Mouse (Mus musculus) fat pad, adult 2 months (tissue): ENCODE measurements at regions not wholly inside any gene's neighbourhood (a gene's known extent, or its start where the extent isn't known, plus 50 kb on each side); places are given as distances from the start of the nearest gene placed in this dataset.

Experiments used
- DNase-seq: peaks from one replicate; pipeline ENCODE4 v3.0.0-alpha.2; 2011; ENCODE audit warnings: low read depth, low spot score; ENCODE audit errors: extremely low read depth

DNA sequence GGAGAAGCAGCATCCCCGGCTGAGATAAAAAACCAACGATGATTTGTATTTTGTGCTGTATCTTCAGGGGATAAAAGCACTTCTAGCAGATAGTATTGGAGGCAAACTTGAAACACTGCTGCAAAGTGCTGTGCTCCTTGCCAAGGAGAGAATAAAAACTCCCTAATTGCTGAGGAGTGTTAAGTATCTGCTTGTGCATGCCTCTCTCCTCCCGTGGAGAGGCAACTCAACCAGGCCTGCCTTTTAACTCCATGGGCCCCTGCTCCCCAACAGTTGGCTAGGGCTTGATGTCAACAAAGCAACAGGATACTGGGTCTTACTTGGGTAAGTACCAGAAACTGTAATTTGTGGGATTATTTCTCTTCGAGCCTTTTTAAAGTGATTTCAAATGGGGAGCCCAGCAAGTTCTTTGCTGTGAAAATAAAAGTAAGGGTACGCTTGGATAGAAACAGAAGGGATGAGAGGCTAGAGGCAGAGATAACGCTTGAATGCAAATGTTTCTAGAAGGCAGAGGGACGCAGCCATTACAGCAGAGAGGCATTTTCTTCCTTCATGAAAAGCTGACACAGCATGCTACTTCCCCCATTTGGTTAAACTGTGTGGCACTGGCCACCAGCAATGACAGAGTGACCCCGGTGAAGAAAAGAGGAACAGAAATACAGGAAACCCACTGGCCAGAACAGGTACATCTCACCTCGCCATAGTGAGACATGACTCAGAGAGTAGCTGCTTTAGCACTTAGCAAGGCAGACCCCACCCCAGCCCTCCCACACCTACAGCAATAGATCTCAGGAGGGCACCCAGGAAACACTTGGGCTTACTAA is 369.0 kb upstream of the Spred2 start:
- no peak for DNase-seq

DNA sequence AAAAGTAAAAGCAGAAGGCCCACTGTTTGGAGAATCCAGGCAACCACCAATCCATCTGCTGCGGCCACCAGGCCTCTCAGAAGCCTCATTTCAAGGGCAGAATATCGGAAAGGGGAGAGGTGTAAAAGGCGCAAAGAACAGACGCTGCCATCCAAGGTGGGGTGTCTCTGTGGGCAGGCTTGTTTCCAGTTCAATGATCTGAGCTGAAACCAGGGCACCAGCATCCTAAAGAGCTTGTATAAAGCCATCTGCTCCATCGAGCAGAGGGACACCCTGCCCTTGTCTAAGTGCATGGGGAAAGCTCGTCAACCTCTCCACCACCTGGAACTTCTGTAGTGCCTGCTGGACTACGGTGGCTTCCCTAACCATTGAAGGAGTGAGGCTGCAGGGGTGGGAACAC is 363.7 kb upstream of the Spred2 start:
- DNase-seq, result no peak

DNA sequence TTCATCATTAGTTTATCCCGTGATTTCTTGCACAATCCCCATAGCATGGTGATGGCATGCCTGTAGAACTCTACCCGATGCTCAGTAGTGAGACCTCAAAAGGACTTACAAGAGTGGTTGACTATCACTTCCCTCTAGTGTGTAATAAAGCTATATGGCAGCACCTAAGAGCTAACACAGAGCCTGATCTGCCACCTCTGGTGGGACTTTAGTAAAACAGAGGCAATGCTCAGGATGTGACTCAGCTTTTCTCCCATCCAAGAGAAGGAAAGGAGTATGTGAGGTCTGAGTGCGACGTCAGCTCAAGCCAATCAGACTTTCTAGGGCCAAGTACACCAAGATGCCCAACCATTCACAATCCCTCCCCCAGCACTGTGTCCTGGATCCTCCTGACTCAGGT is 361.5 kb upstream of the Spred2 start:
- DNase-seq, result no peak

DNA sequence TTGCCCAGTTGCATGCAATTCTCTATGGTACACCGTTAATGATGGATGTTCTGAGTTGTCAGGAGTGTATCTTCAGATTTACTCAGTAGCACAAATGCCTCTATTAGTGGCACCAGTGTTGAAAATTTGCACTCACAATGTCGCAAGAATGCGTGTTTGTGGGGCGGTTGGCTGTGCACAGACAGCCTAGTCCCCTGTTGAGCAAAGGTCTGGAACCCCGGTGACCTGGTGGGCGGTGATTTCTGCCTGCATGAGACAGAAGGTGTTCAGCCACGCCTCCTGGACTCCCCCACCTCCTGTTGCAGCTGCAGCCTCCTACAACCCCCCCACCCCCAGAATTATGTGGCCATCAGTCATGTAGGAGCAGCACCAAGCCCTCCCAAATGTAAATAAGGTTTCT is 338.9 kb upstream of the Spred2 start:
- DNase-seq, result no peak

DNA sequence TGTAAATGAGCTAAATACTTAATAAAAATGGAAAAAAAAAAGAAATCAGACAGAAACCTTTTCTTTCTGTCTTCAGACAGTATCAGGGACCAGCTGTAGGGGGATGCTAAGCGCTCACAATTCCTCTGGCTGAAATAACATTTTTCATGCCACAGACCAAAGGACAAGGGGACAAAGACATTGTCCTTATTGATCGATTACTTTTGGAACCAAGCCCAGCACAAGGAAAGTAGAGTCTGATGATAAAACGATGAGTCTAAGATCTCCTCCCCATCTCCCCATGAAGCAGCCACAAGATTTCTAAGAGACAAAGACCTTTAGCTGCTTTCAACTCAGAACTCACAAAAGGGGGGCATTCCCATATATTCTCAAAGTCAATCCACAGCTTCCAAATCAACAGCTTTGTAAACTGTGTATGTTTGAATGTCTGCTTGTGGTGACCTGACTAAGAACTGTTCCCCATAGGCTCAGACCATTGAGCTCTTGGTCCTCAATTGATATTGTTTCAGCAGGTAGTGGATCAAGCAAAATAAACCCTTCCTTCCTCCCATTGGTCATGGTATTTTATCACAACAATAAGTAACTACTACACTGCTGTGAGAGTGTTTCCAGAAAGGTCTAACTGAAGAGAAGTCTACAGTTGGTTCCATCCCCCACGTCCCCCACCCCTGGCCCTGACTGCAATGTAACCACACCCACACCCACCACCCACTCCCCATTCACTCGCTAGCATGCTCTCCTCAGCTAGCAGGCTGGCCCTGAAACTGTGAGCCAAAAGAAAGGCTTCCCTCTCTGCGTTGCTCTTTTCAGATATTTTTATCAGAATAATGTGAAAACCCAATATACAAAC is 331.4 kb upstream of the Spred2 start:
- DNase-seq, result no peak

DNA sequence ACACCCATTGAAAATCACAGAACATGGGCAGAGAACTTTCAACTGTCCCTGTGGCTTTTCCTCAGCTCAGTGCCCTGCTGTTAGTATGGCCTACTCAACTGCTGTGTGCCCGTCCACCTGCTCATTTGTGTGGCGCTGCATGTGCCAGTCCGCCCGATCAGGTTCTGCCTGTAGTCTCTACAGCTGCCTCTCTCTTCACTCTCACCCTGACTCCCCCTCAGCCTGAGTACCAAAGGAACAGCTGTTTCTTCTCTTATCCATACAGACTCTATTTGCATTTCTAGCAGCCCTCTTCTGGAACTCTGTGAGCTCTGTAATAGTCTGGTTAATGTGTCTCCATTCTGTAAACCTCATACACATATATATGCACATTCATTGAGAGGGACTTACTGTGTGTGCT is 329.1 kb upstream of the Spred2 start:
- DNase-seq, result no peak

DNA sequence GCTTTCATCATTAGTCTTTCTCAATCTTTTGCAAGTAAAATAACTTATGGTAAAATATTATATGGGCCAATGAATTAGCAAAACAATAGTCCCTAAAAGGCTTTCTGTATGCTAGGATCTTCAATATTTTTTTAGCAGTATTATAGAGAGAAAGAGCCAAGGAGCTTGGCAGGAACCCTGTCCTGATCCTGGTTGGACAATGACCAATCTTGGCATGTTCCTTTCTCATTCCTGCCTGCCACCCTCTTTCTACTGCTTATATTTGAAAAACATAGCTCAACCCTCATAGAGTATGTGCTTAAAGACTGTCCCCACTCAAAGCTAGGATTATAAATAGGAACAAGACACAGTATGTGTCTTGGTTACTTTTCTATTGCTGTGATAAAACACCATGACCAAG is 327.8 kb upstream of the Spred2 start:
- no peak for DNase-seq

DNA sequence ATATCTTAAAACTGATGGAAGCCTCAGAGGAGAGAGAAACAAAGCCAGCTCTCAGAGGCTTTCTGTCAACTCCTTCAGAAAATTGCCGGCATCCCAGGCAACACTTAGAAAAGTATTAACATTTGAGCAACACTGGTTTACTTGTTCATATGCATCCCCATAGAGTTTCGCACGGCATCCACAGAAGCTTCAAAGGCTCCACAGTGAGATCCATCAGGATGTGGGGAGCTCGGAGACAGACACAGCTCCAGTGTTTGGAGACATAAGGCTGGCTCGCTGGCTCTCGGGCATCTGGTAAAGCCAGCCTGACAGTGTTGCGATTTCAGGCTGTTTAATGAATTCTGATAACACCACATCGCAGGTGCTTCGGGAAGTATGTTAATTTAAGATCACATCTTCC is 324.7 kb upstream of the Spred2 start:
- DNase-seq, result no peak

DNA sequence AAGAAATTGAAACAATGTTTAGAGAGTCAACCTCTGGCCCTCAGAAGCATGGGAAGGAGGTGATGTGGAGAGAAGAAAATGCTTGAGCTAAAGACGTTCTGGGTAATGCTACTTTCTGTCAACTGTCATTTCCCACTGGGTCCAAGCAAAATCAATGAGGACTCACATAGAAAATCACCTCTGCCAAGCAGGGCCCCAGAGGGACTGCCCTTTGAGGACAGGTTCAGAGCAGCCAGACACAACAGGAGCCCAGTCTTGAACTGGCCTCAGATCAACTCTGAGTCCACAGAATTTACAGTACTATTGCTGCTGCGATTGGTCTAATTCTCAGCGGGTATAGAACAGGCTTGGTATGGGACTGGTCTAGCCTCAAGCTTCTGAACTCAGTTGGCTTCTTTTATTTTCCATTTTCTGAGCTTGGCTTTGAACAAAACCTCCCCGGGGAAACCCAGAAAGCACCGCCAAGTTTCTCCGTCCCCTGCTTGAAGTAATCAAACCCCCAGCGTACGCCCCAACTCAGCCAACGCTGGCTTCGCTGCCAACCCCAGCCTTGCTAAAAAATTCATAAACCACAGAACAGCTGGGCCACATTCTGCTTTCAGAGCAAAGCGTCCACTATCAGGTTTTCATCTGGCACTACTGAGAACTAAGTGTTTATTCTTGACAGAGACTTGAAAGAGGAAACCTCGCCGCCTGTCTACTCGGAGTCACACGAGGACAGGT is 322.8 kb upstream of the Spred2 start:
- DNase-seq, result no peak

DNA sequence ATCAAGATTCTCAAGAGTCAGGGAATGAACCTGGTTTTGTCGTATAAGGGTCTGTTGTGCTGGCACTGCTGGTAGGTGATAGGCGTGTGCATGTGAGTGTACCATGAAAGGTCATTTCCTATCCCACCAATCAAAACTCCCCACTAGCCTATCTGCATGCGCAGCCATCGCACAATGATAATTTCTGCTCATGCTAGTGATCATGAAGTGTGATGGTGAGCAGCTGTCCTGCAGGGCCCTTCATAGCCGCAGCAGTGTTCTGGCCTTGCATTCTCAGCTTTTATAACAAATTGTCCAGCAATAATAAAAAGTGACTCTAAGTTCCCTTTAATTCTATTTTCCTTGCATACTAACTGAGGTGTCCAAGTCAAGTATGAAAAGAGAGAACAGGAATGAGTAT is 321.7 kb upstream of the Spred2 start:
- no peak for DNase-seq

DNA sequence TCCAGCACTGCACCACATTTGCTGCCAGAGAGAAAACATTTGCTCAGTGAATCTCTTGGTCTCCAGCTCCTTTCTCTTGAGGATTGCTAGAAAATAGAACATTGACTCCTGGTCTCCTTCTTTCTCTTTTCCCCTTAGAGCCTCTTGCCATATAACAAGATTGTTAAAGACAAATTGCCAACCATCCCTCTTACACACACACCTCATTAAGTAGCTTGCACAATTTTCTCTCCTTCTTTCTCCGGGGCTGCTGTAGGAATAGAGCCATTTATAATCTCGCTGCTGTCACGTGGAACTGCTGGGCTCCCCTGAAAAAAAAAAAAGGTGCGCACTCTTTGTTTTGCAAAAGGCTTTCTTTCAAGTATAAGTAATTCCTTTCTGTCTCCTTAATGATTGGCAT is 318.6 kb upstream of the Spred2 start:
- no peak for DNase-seq

DNA sequence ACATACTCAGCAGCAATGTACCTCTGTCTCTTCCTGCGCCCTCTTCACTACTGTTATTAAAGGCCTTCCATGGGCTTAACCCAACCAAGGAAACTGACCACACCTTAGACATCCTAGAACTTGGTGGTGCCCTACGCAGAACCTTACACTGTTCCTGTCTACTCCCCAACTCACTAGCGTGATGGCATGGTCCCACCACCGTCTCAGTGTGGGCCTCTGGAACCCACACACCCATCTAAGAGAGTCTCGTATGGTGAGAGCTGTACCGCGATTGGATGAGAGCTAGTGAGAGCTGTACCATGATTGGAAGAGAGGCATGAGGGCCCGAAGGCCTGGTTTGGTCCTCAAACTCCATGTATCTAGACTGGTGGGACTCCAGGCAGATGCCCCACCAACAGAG is 317.2 kb upstream of the Spred2 start:
- DNase-seq, result no peak

DNA sequence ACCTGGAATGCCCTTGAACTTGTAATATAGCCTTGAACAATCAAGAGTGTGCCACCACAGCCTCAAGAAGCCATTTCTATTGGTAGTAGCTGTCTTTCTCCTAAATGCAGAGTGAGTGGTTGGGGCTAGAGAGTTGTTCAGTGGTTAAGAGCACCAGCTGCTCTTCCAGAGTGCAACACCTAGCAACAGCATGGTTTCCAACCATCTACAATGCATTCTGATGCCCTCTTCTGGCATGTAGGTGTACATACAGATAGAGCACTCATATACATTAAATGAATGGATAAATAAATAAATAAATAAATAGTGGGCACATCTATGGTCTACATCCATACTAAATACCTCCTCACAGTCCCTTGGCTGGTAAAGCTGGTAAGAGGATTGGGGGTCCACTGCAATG is 316.2 kb upstream of the Spred2 start:
- DNase-seq, result no peak

DNA sequence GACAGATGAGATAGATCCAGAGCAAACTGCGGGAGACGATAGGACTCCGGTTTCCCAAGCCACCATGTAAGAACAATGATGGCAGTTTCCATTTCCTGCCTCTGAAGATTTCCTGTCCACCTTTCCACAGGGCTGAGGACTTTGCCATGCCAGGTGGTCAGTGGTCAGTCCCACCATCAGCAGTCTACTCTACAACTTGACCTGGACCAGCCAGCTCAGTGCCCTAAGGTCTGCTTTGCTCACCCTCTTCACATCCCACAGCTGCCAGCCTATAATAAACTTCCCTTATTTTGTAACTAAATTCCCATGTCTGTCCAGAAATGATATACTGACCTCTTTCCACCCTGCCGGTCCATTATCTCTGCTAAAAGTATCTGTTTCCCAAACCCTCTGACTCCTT is 315.7 kb upstream of the Spred2 start:
- no peak for DNase-seq

DNA sequence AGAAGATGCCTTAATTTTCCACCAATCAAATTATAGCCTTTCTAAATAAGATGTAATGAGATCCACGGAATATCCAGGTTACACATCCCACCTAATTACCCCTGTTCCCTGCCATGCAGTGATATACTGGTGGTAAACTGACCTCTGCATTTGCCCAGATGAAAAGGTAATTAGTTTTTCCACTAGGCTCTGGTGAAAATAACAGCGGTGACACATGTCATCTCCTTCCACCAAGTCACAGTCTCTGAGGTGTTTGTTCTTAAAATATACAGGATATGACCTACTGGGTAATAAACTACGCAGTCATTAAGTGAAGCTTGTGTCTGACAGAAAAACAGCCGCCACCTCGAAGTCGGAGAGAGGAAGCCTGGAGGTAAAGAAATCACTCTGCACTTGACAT is 313.6 kb upstream of the Spred2 start:
- no peak for DNase-seq

DNA sequence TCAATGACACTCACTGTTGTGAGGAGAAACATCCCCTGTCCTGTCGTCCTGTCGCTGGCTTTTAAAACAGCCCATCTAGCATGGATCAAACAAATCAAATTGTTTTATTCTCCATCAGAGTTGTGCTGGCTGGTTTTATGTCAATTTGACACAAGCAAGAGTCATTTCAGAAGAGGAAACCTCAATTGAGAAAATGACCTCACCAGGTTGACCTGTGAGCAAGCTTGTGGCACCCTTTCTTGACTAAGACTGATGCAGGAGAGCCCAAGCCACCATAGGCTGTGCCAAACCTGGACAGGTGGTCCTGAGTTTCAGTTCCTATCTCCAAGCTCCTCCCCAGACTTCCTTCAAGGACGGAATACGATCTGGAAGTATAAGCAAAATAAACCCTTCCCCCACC is 313.0 kb upstream of the Spred2 start:
- DNase-seq, result no peak

DNA sequence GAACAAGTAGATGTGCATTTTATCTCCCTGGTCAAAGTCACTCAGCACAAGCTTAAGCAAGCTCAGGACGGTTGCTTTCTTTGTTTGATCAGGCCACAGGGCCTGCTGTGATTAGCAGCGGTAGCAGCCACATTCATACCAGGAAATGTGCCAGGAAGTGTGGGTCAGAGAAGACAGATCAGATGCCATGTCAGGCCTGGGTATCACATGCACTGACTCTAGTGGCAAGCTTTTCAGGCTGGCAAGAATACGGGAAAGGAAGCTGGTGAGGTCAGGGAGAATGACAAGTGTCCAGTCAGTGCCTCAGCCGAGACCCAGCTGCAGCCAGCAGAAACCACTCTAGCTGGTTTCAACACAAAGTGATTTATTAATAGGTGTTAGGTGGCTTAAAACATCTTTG is 307.7 kb upstream of the Spred2 start:
- no peak for DNase-seq

DNA sequence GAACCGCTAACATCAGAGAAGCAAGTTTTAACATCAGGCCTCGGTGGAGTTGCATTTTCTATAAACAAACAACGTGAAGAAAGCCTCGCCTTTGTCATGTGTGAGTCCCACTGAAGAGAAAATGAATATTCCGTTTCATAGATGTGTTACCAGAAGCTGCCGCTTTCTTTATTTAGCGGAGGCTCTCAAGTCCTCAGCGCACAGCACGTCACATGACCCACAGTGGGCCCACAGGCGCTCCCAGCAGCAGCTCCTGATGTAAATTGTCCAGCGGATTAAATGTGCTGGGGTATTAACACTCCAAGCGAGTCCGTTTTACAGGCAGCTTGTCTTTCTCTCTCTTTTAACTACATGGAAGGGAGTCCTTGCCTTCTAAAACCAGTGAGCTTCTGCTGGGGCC is 304.7 kb upstream of the Spred2 start:
- no peak for DNase-seq

DNA sequence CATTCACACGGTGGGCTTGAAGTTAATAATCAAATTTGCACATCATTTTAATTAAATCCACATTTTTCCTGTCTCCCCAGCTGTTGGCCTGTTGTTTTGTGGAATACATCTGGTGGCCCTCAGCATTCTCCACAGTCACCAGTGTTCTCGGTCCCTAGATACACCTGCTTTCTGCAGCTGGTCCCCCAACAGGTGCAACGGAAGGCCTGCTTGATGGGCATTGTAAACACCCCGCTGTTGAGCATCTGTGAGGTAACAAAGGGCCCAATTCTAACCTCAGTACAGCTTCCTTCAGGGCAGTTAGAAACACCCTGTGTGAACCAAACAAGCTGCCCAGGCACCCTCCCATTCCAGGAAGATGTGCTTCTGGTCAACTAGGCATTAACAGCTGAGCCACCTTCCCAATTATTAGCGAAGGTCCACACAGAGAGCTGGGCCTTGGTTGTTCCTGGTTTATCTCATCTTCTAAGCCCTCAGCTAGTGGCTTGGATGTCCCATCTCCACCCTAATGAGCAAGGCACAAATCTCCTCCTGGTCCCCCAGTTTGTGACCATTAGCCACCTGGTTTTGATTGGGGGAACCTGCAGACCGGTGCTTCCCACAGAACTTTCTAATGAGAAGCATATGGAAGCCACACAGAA is 293.0 kb upstream of the Spred2 start:
- no peak for DNase-seq

DNA sequence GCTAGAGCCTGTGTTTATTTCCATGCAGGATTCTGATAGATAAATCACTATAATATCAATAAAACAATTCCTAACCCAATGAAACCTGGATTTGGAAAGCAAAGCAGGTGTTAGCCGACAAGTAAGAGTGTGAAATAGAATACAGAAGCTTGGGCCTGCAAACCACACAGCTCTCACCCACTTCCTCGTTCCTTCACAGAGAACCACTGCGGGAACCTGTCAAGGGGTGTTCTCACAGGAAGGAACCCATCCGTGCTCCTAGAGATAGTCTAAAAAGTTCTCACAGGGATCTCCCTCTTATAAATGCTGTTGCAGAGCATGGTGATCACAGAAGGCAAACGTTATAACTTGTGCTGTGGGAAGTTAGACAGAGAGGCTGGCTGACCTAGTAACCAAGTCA is 291.7 kb upstream of the Spred2 start:
- no peak for DNase-seq

DNA sequence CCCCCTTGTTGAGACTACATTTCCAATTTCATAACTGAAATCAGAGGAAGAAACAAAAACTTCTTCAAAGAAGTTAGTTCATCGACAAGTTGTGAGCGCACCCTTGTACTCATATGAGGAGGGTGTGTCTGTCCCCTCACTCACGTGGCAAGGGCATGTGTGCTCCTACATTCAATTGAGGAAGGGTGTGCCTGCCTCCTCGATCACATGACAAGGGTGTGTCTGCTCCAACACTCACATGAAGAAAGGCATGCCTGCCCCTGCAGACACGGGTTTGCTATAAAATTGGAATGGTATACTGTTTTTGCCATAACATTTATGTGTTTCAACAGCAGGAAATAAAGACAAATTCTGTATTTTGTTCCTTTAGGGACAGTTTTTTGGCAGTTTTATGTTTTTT is 290.6 kb upstream of the Spred2 start:
- no peak for DNase-seq
